Mouse (Mus musculus) cerebellum, postnatal 10 days (tissue): Measurements from ENCODE around the gene Spc24.
"Not testable (repeated sequence)": the region's sequence is repeated elsewhere in the genome, so short reads cannot be mapped to it uniquely, and the experiment has no call there.

Experiments used
- DNase-seq, 2 experiments: peaks; one replicate each; pipeline ENCODE4 v3.0.0; 2021; ENCODE audit warnings: mixed read lengths in 2 of 2

Gene Spc24

DNA sequence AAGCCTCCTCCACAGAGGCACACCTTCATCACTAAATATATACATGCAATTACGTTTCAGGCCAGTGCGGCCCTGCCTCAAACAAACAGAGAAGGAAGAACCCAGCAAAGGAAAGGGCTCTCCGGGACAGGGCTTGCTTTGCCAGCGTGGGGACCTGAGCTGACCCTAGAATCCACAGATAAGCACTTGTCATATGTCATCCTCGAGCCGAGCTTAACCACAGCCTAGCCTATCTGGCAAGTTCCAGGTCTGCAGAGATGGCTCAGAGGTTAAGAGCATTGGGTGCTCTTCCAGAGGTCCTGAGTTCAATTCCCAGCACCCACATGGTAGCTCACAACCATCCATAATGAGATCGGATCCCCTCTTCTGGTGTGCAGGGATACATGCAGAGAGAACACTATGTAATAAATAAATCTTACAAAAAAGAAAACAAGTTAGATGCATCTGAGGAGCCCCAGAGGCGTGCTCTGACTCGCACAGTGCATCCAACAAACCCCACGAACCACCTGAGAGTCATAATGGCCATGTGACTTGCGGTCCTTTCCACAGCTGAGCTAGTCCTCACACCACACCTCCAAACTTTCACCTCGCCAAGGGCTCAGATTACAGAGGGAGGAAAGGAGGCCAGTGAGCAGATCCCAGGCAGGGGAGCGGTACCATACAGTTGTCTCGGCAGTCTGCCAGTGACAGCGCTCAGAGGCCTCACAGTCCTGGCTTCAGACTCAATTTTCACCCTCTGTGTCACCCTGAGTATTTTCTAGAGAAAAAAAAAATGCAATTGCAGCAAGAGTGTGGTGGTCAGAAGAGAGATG, 21.8 kb upstream of the Spc24 start:
- DNase-seq: peak in 1 of 2 experiments; percentile 39

- no peak for DNase-seq
Observed at GRCm38 (mm10) chr9:21777726-21778125, 17.6 kb upstream of the Spc24 start.

- DNase-seq: peak; percentile 49 to 50
Observed at GRCm38 (mm10) chr9:21774353-21774752, 14.2 kb upstream of the Spc24 start.

GRCm38 (mm10) chr9:21773396-21773795, 13.3 kb upstream of the Spc24 start:
- DNase-seq: not testable (repeated sequence)

GRCm38 (mm10) chr9:21769558-21770183, 9.6 kb upstream of the Spc24 start:
- peak; percentile 58 to 67 for DNase-seq

- DNase-seq: peak; percentile 54 to 64
Observed at GRCm38 (mm10) chr9:21768511-21769411, 8.7 kb upstream of the Spc24 start.

DNA sequence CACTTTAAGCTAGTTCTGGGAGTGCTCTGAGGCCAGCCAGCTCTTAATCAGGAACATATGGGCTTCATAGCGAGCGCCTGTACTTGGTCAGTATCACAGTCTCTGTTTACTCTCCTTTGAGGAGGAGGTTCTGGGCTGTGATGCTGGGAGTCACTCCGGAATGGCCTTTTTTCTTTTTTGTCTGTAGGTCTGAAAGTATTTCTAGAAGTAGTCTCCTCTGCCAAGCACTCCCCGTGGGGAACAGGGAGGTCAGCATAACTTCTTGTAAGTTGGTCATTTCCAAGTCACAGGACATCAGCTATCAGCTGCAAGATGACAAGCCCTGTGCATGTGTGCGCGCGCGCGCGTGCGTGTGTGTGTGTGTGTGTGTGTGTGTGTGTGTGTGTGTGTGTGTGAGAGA, 7.8 kb upstream of the Spc24 start:
- peak; percentile 48 to 55 for DNase-seq

- no peak for DNase-seq
Observed at GRCm38 (mm10) chr9:21764084-21764999, 4.2 kb upstream of the Spc24 start.

- no peak for DNase-seq
Observed at GRCm38 (mm10) chr9:21762135-21762534, 2.0 kb upstream of the Spc24 start.

GRCm38 (mm10) chr9:21759718-21760117, 385 bp downstream of the Spc24 start:
- DNase-seq: no peak

DNA sequence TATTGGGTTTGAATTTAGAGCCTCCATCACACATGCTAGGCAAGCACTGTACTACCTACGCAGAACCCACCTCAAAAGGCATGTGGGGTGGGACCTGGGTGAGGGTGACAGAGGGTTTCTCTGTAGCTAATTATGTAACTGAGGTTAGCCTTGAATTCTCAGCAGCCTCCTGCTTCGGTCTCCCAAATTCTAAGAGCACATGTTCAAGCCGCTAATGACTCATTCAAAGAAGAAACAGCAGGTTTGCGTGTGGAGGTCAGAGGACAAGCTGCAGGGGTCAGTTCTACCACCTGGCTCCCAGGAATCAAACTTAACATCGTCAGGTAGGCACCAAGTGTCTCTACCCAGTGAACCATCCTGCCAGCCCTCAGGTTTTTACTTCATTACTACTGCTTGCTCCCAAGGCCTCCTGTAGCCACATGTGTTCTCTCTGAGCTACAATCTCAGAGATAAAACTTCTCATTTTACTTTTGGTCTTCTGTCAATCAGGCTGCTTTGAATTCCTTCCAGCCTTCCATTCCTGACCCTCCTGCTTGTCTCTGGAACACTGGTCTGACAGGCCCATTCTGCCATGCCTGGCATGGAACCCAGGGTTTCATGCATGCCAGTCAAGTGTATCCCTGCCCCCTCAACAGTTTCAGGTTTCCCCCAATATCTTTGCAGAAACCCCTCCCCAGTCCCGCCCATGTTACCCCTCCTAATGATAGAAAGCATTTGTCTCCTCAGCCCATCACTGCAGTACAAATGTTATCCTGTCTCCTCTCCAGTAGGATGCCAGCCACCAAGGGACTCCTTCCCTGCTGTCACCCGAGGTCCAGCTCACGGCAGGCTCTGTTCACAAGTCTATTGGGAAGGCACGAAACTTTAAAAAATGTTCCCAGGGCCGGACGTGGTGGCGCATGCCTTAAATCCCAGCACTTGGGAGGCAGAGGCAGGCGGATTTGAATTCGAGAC, 1.2 kb downstream of the Spc24 start:
- DNase-seq: peak; percentile 54 to 57

DNA sequence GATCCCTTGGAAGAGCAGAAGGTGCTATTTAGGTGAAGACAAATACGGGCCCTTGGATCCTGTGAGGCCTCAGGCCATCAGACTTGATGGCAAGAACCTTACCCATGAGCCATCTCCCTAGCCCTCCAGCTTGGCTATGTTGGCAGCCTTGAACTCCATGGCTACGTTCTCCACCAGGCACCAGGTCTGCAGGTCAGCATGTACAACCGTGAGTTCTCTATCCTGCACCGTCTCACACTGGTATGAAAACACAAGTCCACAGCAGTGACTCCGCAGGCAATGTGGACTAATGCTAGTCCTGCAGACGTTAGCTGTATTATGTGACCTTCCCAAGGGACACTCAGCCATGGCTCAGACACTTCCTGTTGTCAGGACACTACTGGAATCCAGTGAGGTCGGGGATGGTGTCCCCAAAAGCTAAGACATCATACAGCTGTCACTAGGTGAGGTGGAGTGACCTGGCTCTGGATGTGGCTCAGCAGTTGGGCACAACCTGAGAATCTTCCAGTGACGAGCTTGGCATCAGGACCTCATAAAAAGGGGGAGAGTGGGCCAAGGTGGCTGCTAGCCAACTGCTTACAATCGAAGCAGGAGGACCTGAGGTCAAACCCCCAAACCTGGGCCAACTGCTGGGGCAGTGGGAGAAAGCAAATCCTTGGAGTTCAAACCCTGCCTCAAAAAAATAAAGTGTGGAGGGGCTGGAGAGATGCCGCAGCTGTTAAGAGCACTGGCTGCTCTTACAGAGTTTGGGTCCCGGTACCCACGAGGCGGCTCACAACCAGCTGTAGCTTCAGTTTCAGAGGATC, 5.4 kb downstream of the Spc24 start:
- peak in 1 of 2 experiments; percentile 52 for DNase-seq

GRCm38 (mm10) chr9:21754003-21754402, 6.1 kb downstream of the Spc24 start:
- peak in 1 of 2 experiments; percentile 73 for DNase-seq

DNA sequence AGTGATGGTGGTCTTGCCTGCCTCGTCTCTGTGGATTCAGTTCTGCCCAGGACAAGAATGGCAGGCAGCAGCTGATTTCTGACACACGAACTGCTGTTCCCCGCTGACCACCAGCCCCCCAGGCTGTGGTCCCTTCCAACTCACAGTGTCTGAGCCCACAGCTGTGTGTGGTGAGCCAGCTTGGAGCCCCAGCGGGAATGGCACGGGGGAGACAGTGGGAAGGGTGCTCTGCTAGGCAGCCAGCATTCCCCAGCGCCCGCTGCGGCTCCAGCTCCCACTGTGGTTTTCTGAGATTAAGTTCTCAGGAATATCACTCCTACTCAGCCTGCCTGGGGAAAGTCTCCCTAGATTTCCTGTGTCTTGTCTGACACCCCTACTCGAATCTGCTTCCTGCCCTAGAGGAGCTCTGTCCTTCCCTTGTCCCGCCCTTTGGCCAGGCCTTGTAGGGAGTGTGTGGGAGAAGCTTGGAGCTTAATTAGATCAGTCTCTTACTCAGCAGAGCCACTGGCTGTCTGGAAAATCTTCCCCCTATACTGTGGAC, 7.8 kb downstream of the Spc24 start:
- DNase-seq: no peak

DNA sequence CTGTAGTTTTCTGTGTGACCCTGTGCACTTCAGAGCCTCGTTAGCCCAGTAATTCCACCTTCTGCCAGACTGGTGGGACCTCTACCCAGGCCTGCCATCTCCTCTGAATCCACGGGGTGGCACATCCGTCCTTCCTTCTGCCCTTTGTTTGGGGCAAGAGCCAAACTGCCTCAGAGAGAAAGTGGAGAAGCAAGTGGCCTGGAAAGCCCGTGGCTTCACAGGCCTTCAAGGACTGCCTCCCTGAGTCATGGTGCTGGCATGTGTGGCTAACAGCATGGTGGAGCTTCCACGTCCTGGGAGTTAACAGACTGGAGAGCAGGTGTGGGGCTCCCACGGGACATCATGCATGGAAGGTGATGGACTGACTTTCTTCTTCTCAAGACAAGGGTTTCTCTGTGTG, 8.8 kb downstream of the Spc24 start:
- DNase-seq: peak; percentile 70 to 71

DNA sequence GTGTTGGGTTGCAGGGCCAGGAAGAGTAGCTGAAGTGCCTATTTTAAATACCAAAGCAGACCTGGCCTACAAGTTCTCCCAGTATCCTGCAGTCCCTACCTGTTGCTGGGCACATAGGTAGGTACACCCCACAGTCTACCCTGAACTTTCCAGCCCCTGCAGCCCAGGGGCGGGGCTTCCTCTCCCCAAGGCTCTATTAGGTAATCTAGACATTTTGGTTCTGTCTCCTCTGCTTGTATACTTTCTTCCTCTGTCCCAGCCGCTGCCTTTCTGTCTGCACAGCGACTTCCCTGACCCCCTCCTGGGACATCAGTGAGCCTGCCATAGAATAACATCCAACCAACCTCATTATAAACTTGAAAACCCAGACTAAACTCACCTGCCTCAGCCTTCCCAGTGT, 9.7 kb downstream of the Spc24 start:
- DNase-seq: peak in 1 of 2 experiments; percentile 25

GRCm38 (mm10) chr9:21749382-21750118, 10.6 kb downstream of the Spc24 start:
- DNase-seq: peak; percentile 45 to 61

GRCm38 (mm10) chr9:21748491-21748890, 11.6 kb downstream of the Spc24 start:
- DNase-seq: peak; percentile 62 to 67

- peak; percentile 94 to 95 for DNase-seq
Observed at GRCm38 (mm10) chr9:21748033-21748432, 12.1 kb downstream of the Spc24 start.
